Mouse (Mus musculus): ENCODE measurements around the gene Ppp2r5c.

DNA sequence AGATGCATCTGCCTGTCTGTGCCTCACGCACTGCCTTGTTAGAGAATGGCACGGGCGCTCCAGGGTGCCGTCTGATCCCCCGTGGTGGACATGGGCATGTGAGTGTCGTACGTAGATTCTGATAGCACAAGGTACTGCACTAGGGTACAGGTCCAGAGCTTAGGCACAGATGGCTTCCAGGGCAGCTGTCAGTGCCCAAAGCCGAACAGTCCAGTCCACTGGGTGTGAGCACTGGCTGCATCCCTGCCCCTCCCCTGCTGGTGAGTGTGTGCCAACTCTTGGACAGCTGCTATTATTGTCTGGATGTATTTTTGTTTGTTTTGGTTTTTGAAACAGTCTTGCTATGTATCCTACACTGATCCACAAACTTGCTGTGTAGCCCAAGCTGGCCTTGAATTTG is 68.8 kb downstream of the Ppp2r5c start:
- TF ChIP-seq EP300 (IDR thresholded peaks at IDR 0.05; ENCODE audit: low read depth) (no peak), CTCF (IDR thresholded peaks at IDR 0.05; ENCODE audit: low read depth) (no peak)
